In the genomic region with DNA sequence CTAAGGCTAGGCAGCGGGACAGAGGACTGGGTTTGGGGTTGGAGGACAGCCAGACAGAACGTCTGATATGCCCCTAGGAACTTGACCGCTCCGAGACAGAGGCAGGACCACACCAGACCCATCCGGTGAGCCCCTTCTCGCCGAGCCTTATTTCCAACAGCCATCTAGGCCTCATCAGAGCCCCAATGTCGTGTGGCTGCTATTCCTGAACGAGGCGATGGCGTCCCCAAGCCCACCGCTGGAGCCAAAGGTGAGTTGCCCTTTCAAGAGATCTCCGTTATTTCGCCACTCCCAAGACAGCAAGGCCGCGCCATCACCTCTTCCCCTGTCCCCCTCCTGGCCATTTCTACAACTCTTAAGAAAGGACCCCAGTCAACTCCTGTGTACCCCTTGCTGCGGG, we compare ENCODE assay signal across 8 mouse cellular contexts. TPM values are rescaled to one million over a fixed set of nuclear protein-coding genes. Genes with fewer than 3 reads are reported as not detected.
A peak's percentile ranks its signal among the peaks of the same experiment; 100 is the strongest.
DNase-seq lines count a peak whose midpoint lies in the region; ATAC-seq and TF ChIP-seq lines count a peak whose summit lies in the region.

No protein-coding gene starts in this region.

- H3K27me3 ChIP-seq in lung, postnatal 0 days (replicated peaks; ENCODE audit: insufficient read depth, low read length): no peaks in the 10 kb centered on the region
- H3K27me3 ChIP-seq in embryonic facial prominence, embryonic 14.5 days (replicated peaks; ENCODE audit: control insufficient read depth, insufficient read depth, low read length): no peaks in the 10 kb centered on the region
- no peaks in the 10 kb centered on the region for H3K27me3 ChIP-seq in limb, embryonic 13.5 days
- H3K27me3 ChIP-seq in small intestine, adult 2 months (ENCODE audit: control insufficient read depth, insufficient read depth, low read length): no peaks in the 10 kb centered on the region

- H3K4me3 ChIP-seq in lung, postnatal 0 days (ENCODE audit: low read depth, low read length): peak overlapping the region; percentile 75
- peak overlapping the region; percentile 60 for H3K4me3 ChIP-seq in embryonic facial prominence, embryonic 14.5 days (ENCODE audit: low read depth, low read length)
- peak overlapping the region; percentile 65 for H3K4me3 ChIP-seq in limb, embryonic 13.5 days
- peak overlapping the region; percentile 74 for H3K4me3 ChIP-seq in small intestine, adult 2 months (ENCODE audit: low read depth, low read length)

- no peaks in the 10 kb centered on the region for H3K9me3 ChIP-seq in lung, postnatal 0 days (ENCODE audit: low read length)
- no peaks in the 10 kb centered on the region for H3K9me3 ChIP-seq in embryonic facial prominence, embryonic 14.5 days (ENCODE audit: control insufficient read depth, low read length)
- H3K9me3 ChIP-seq in limb, embryonic 13.5 days: no peaks in the 10 kb centered on the region

- ATAC-seq in lung, postnatal 0 days: peak; percentile 47
- ATAC-seq in embryonic facial prominence, embryonic 14.5 days (ENCODE audit: low read depth): peak; percentile 54; the same call in 1 of the 2 replicates
- ATAC-seq in limb, embryonic 13.5 days (ENCODE audit: low FRiP score, low read depth): peak; percentile 69

- no peak overlapping the region for H3K27ac ChIP-seq in lung, postnatal 0 days (ENCODE audit: low read length)
- peak overlapping the region; percentile 36 for H3K27ac ChIP-seq in embryonic facial prominence, embryonic 14.5 days (replicated peaks; ENCODE audit: low read depth, low read length)
- H3K27ac ChIP-seq in limb, embryonic 13.5 days: no peak overlapping the region
- no peak overlapping the region for H3K27ac ChIP-seq in small intestine, adult 2 months (ENCODE audit: insufficient read depth, low read depth, low read length)

- WGBS in lung, postnatal 0 days: 0% methylated on average over 17 of the region's 17 CpGs
- 1% methylated on average over 12 of the region's 17 CpGs for WGBS in embryonic facial prominence, embryonic 14.5 days
- WGBS in limb, embryonic 13.5 days: under 1% methylated on average over 17 of the region's 17 CpGs
- 2% methylated on average over 17 of the region's 17 CpGs for WGBS in small intestine, adult 2 months

- peaks cover 7% of the 10 kb centered on the region; the same call in 1 of the 2 replicates for H3K4me1 ChIP-seq in lung, postnatal 0 days (ENCODE audit: insufficient read depth, low read depth, low read length)
- H3K4me1 ChIP-seq in embryonic facial prominence, embryonic 14.5 days (ENCODE audit: control insufficient read depth, insufficient read depth, low read length): peaks cover 12% of the 10 kb centered on the region
- H3K4me1 ChIP-seq in limb, embryonic 13.5 days: peaks cover 18% of the 10 kb centered on the region
- peaks cover 5% of the 10 kb centered on the region; the same call in 1 of the 2 replicates for H3K4me1 ChIP-seq in small intestine, adult 2 months (ENCODE audit: control insufficient read depth, insufficient read depth, insufficient read length, low read length)

- H3K4me2 ChIP-seq in lung, postnatal 0 days (replicated peaks; ENCODE audit: low read depth, low read length): peak overlapping the region; percentile 85
- H3K4me2 ChIP-seq in embryonic facial prominence, embryonic 14.5 days (ENCODE audit: low read depth, low read length): peak overlapping the region; percentile 58
- H3K4me2 ChIP-seq in limb, embryonic 13.5 days (replicated peaks): peak overlapping the region; percentile 71

- H3K36me3 ChIP-seq in lung, postnatal 0 days (ENCODE audit: insufficient read depth, low read length): no peaks in the 10 kb centered on the region
- H3K36me3 ChIP-seq in embryonic facial prominence, embryonic 14.5 days (ENCODE audit: control insufficient read depth, insufficient read depth, low read length): peaks cover 30% of the 10 kb centered on the region
- peaks cover 34% of the 10 kb centered on the region for H3K36me3 ChIP-seq in limb, embryonic 13.5 days
- no peaks in the 10 kb centered on the region for H3K36me3 ChIP-seq in small intestine, adult 2 months (ENCODE audit: control insufficient read depth, insufficient read depth, low read length)

- TF ChIP-seq POLR2A in small intestine, adult 2 months (IDR thresholded peaks at IDR 0.05; ENCODE audit: low read depth, low read length): no peak

- TF ChIP-seq CTCF in lung, postnatal 0 days (IDR thresholded peaks at IDR 0.05): peak; percentile 29
- TF ChIP-seq CTCF in small intestine, adult 2 months (IDR thresholded peaks at IDR 0.05; ENCODE audit: extremely low read depth, insufficient read length, insufficient replicate concordance, low read depth, low read length): no peak

- no peak for DNase-seq in lung, postnatal 0 days (ENCODE audit: low spot score)
- no peak for DNase-seq in lung, postnatal 36 days
- no peak for DNase-seq in embryonic facial prominence, embryonic 14.5 days (ENCODE audit: low spot score)
- DNase-seq in thymus, postnatal 0 days (ENCODE audit: low spot score): no peak
- DNase-seq in left cerebral cortex, adult 9 months (ENCODE audit: low spot score in 2 of 2): no peak
- DNase-seq in left cerebral cortex, adult 18-20 months (ENCODE audit: low spot score in 2 of 2): no peak

- no peak for TF ChIP-seq EP300 in lung, postnatal 0 days (IDR thresholded peaks at IDR 0.05)

- peak overlapping the region; percentile 56 for H3K9ac ChIP-seq in lung, postnatal 0 days (replicated peaks; ENCODE audit: low read depth)
- H3K9ac ChIP-seq in embryonic facial prominence, embryonic 14.5 days (ENCODE audit: low read depth, low read length): peak overlapping the region; percentile 72
- H3K9ac ChIP-seq in limb, embryonic 13.5 days: peak overlapping the region; percentile 78

RNA-seq across cellular contexts. Expression of a gene that starts 0.4 kb away (rescaled TPM):
- 4.7 and 4.8 TPM in 2 replicates for polyA plus RNA-seq in lung, postnatal 0 days (2015; fragmentation: Nextera tagmentation; extraction: Ambion mirVana)
- 8.8 and 9.7 TPM in 2 replicates for polyA plus RNA-seq in embryonic facial prominence, embryonic 14.5 days (2014; fragmentation: Nextera tagmentation; extraction: Ambion mirVana)
- 11.7 and 14.0 TPM in 2 replicates for polyA plus RNA-seq in limb, embryonic 13.5 days (2015; fragmentation: Nextera tagmentation; extraction: Ambion mirVana)
- 0.08 and 0.18 TPM in 2 replicates for polyA plus RNA-seq in small intestine, adult 2 months (2012; rRNA removed)
- polyA plus RNA-seq in thymus, postnatal 0 days (2015; fragmentation: Nextera tagmentation; extraction: Ambion mirVana): 5.7 and 5.9 TPM in 2 replicates
- 10 to 100 TPM; 12.8 to 13.3 TPM for total RNA-seq in left cerebral cortex, adult 18-20 months (2021)

RNA-seq across cellular contexts. Expression of a gene that starts 0.5 kb away (rescaled TPM):
- polyA plus RNA-seq in lung, postnatal 0 days (2015; fragmentation: Nextera tagmentation; extraction: Ambion mirVana): 30.6 and 31.8 TPM in 2 replicates
- polyA plus RNA-seq in embryonic facial prominence, embryonic 14.5 days (2014; fragmentation: Nextera tagmentation; extraction: Ambion mirVana): 75.4 and 78.6 TPM in 2 replicates
- 87.0 and 87.1 TPM in 2 replicates for polyA plus RNA-seq in limb, embryonic 13.5 days (2015; fragmentation: Nextera tagmentation; extraction: Ambion mirVana)
- 0.46 and 0.98 TPM in 2 replicates for polyA plus RNA-seq in small intestine, adult 2 months (2012; rRNA removed)
- polyA plus RNA-seq in thymus, postnatal 0 days (2015; fragmentation: Nextera tagmentation; extraction: Ambion mirVana): 48.8 and 49.7 TPM in 2 replicates
- total RNA-seq in left cerebral cortex, adult 18-20 months (2021): 10 to 100 TPM; 30.7 to 31.7 TPM

RNA-seq across cellular contexts. Expression of a gene that starts 15.0 kb away (rescaled TPM):
- not detected in 2 replicates for polyA plus RNA-seq in lung, postnatal 0 days (2015; fragmentation: Nextera tagmentation; extraction: Ambion mirVana)
- 0.16 TPM in 1 of 2 replicates, not detected in the other for polyA plus RNA-seq in embryonic facial prominence, embryonic 14.5 days (2014; fragmentation: Nextera tagmentation; extraction: Ambion mirVana)
- 0.11 TPM in 1 of 2 replicates, not detected in the other for polyA plus RNA-seq in limb, embryonic 13.5 days (2015; fragmentation: Nextera tagmentation; extraction: Ambion mirVana)
- 0.39 TPM in 1 of 2 replicates, not detected in the other for polyA plus RNA-seq in small intestine, adult 2 months (2012; rRNA removed)
- polyA plus RNA-seq in thymus, postnatal 0 days (2015; fragmentation: Nextera tagmentation; extraction: Ambion mirVana): 0.10 TPM in 1 of 2 replicates, not detected in the other
- total RNA-seq in left cerebral cortex, adult 18-20 months (2021): under 1 TPM in 1 of 2 experiments, not detected in 1; 0.23 TPM

RNA-seq across cellular contexts. Expression of a gene that starts 28.0 kb away (rescaled TPM):
- polyA plus RNA-seq in lung, postnatal 0 days (2015; fragmentation: Nextera tagmentation; extraction: Ambion mirVana): 0.30 and 0.35 TPM in 2 replicates
- 0.09 and 0.14 TPM in 2 replicates for polyA plus RNA-seq in embryonic facial prominence, embryonic 14.5 days (2014; fragmentation: Nextera tagmentation; extraction: Ambion mirVana)
- 0.20 and 0.70 TPM in 2 replicates for polyA plus RNA-seq in limb, embryonic 13.5 days (2015; fragmentation: Nextera tagmentation; extraction: Ambion mirVana)
- polyA plus RNA-seq in small intestine, adult 2 months (2012; rRNA removed): 633 and 1,402 TPM in 2 replicates
- 0.84 and 1.4 TPM in 2 replicates for polyA plus RNA-seq in thymus, postnatal 0 days (2015; fragmentation: Nextera tagmentation; extraction: Ambion mirVana)
- 1 to 10 TPM; 2.0 to 2.1 TPM for total RNA-seq in left cerebral cortex, adult 18-20 months (2021)

RNA-seq across cellular contexts. Expression of a gene that starts 47.6 kb away (rescaled TPM):
- polyA plus RNA-seq in lung, postnatal 0 days (2015; fragmentation: Nextera tagmentation; extraction: Ambion mirVana): 0.29 TPM in 1 of 2 replicates, not detected in the other
- 0.13 TPM in 1 of 2 replicates, not detected in the other for polyA plus RNA-seq in embryonic facial prominence, embryonic 14.5 days (2014; fragmentation: Nextera tagmentation; extraction: Ambion mirVana)
- 0.10 TPM in 1 of 2 replicates, not detected in the other for polyA plus RNA-seq in limb, embryonic 13.5 days (2015; fragmentation: Nextera tagmentation; extraction: Ambion mirVana)
- polyA plus RNA-seq in small intestine, adult 2 months (2012; rRNA removed): 2.7 and 6.5 TPM in 2 replicates
- polyA plus RNA-seq in thymus, postnatal 0 days (2015; fragmentation: Nextera tagmentation; extraction: Ambion mirVana): 0.31 and 0.37 TPM in 2 replicates
- total RNA-seq in left cerebral cortex, adult 18-20 months (2021): under 1 TPM in 1 of 2 experiments, not detected in 1; 0.23 TPM

Comparison
In these comparisons a context has a peak if more than half of its experiments do, and no peak if none do; other contexts are left out.
1. RNA of a gene that starts 0.5 kb away (polyA plus RNA-seq): 87.0 to 87.1 TPM in limb, embryonic 13.5 days, 75.4 to 78.6 TPM in embryonic facial prominence, embryonic 14.5 days, 48.8 to 49.7 TPM in thymus, postnatal 0 days and 30.6 to 31.8 TPM in lung, postnatal 0 days; 0.46 to 0.98 TPM in small intestine, adult 2 months; every median in the first group is over 10 times any median in the second.
2. Peak in every context shown above with its lines, with median percentiles within 50 percentile points of each other: ATAC-seq, H3K4me2 ChIP-seq, H3K4me3 ChIP-seq and H3K9ac ChIP-seq.